Mouse (Mus musculus) left cerebral cortex, adult 6 months (tissue): ENCODE measurements around the gene Chn1. TPM values are rescaled to one million over a fixed set of nuclear protein-coding genes. Genes with fewer than 3 reads are reported as not detected.

Experiments used
- long read RNA-seq, 2 experiments: library from polyadenylated mRNA; unstranded; transcript quantifications; one replicate each; pipeline ENCODE4 v2.0.0; 2019 to 2020
- polyA plus RNA-seq: library from polyadenylated mRNA; unstranded; fragments of <200 nt; fragmentation: Nextera tagmentation; gene quantifications from 2 replicates; pipeline ENCODE4 v1.2.3, GENCODE M21; 2021

The Chn1 gene
- 1,140 and 1,341 TPM in 2 replicates for polyA plus RNA-seq
- long read RNA-seq, experiment 1, full-length matches to known transcripts: 7,959 of 8,476 reads
- long read RNA-seq, experiment 1, partial matches to known transcripts: 77 of 8,476 reads
- long read RNA-seq, experiment 1, other reads (novel, unspliced or antisense): 440 of 8,476 reads
- long read RNA-seq, experiment 2, full-length matches to known transcripts: 1,283 of 1,654 reads
- long read RNA-seq, experiment 2, partial matches to known transcripts: 61 of 1,654 reads
- long read RNA-seq, experiment 2, other reads (novel, unspliced or antisense): 310 of 1,654 reads

DNA sequence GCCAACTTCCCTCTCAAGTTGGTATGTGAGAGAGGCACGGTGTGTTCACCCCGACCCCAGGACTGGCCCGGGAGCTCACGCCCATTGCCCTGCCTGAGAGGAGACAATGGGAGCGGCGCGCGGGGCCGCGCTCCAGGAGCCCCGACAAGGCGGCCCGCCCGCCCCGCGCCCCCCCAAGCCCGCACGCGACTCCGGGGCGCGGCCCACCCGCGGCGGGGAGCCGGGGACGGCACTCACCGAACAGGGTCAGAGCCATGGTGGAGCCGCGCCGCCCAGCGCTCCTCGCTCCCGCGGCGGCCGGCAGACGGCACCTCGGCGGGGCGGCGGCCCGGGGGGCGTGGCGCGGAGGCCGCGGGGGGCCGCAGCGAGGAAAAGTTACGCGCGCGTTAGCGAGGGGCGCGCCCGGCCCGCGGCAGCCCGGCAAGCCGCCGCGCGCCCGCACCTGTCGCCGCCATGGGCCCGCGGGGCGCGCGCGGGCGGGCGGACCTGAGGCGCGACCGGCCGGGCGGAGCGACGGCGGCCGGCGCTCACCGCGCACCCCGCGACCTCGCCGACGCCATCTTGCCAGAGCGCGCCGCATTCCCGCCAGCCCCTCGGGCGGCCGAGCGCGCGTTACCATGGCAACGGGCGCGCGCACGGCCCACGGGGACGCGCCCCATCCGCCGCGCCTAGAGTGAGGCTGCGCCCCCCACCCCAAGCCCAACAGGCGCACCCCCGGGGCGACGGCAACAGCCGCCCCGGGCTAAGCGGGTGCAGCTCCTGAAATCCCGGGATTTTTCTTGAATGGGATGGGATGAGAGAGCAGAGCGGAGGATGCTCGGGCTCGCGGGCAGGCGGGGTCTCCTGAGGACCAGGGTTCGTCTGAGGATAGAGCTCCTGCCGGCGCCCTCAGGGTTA, at the start of gene Chn1:
Chn1 (minus strand) TSS at position 561 of the 897 bp plus-strand sequence.

DNA sequence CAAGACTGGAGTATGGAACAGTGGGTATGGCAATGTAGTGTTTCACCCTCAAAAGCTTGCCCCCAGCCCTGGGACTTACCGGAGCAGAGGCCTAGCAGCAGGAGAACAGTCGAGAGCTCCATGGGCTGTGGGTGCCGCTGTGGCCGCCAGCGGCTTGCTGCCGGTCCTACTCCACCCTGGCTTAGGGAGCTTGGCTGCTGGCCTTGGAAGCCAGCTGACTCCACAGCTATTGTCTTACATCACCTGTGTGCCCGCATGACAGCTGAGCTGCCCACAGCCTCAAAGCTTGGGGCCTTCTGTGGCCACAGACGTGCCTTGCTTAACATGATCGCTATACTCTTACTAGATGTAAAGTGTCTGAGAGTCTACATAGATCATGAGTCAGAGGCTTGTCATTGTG, 195.0 kb downstream of the Chn1 start, which contains the start of gene Chrna1:
Chrna1 (minus strand) TSS at position 173 of the 400 bp plus-strand sequence.

Other genes starting within 250 kb of the Chn1 start
- gene Wipf1, start 245.6 kb downstream of the Chn1 start, polyA plus RNA-seq: 0.69 and 1.8 TPM in 2 replicates
- 0.32 and 0.56 TPM in 2 replicates for gene Chrna1, start 195.0 kb downstream of the Chn1 start, polyA plus RNA-seq
- 98.7 and 120 TPM in 2 replicates for gene Atf2, start 117.3 kb upstream of the Chn1 start, polyA plus RNA-seq
- 869 and 873 TPM in 2 replicates for gene Atp5g3, start 136.0 kb upstream of the Chn1 start, polyA plus RNA-seq